Mouse (Mus musculus) CD4-positive, CD25-positive, alpha-beta regulatory T cell, adult 2 months (primary cell): ENCODE results near the gene Prodh2.
A peak's percentile ranks its signal among the peaks of the same experiment; 100 is the strongest.

Experiments
- DNase-seq: peaks from one replicate; pipeline ENCODE4 v3.0.0-alpha.2; 2012; ENCODE audit warnings: low read depth, low spot score

Gene Prodh2

GRCm38 (mm10) chr7:30549880-30550279 is 56.5 kb downstream of the Prodh2 start:
- DNase-seq: no peak

DNA sequence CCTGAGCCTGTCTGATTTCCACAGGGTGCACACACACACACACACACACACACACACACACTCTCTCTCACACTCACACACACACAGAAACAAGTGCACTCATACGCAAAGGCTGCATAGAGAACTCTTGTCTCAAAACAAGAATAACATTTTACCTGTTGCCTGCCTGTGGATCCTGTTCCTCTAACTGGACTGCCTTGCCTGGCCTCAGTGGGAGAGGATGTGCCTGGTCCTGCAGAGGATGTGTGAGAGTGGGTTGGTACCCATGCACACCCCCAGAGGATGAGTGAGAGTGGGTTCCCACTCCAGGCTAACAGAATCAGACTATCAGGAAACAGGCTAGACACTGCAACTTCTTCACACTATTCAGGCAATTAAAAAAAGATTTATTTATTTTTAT is 57.2 kb downstream of the Prodh2 start:
- no peak for DNase-seq

DNA sequence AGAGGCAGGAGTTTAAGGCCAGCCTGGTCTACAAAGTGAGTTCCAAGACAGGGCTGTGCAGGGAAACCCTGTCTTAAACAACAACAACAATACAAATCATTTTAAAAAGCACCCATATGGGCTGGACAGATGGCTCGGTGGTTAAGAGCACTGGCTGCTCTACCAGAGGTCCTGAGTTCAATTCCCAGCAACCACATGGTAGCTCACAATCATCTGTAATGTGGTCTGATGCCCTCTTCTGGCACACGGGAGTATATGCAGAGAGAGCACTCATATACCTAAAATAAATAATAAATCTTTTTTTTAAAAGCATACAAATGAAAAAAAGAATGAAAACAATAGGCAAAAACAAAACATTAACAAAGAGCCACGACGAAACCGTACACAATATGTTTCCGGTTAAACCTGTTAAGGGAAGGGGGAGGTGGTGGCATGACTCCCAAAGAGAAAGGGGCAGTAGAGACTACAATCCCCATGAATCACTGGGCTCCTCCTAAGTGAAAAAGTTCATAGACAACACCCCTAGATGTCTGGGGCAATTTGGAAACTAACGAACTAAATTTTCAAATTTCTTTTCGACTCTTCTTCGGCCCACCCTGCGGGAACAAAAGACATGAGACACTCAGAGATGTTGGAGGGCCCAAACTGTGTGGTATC is 58.2 kb downstream of the Prodh2 start:
- peak; percentile 87 for DNase-seq

- peak; percentile 97 for DNase-seq
Measured at GRCm38 (mm10) chr7:30552102-30553020, 58.9 kb downstream of the Prodh2 start, which contains the start of the genes Hspb6 and Proser3. Hspb6 (plus strand) TSS chr7:30552178. Proser3 (minus strand) TSS chr7:30552299.

GRCm38 (mm10) chr7:30553021-30553589 is 59.7 kb downstream of the Prodh2 start:
- DNase-seq: peak; percentile 46

DNA sequence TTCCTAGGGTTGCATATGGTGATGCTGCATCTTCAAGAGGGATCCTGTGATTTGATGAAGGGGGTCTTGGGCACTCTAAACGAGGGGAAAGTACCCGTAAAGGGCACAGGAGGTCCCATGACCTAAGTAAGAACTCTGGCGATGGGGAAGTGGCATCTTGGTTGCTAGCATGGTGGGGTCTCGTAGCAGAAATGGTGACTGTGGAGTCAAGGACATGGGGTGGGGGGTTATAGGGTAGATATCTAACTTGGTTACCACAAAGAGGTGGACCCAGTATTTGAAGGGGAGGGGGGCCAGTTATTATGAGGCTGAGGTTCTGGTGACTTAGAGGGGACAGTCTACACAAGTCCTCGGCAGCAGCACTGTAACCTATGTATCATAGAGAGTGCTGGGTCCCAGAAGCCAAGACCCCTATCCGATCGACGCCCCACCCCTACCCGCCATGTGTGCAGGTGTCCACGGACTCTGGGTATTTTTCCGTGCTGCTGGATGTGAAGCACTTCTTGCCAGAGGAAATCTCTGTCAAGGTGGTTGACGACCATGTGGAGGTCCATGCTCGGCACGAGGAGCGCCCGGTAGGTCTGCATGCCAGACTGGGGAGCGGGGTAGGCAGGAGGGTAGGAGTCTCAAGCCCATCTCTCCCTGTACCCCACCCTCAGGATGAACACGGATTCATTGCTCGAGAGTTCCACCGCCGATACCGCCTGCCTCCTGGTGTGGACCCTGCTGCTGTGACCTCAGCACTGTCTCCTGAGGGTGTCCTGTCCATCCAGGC is 60.6 kb downstream of the Prodh2 start:
- no peak for DNase-seq

- DNase-seq: peak; percentile 53
Measured at GRCm38 (mm10) chr7:30556894-30557536, 63.6 kb downstream of the Prodh2 start.

DNA sequence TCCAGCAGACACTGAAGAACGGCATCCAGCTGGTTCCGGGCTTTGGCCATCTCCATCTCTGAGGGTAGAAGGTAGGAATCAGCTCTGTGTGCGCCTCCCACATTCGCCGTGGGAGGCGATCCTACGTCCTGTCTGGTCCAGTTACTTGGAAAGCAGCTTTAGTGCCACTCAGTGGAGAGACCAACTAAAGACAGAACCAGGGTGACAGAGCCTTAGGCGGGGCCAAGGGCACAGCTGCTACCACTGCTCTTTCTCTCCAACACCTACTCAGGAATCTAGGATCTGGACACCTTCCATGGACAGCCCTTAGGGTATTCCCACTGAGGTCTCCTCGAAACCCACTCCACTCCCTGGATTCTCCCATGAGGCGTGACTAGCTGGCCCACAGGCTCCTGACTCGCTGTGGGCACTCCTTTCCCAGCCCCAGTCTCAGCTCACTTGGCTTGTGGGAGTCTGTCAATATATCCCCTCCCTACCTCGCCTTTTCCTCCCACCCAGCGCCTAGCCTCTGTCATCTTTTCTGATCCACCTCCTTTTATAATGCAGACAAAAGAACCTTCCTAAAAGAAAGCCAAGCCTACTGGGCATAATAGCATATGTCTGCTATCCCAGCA is 64.6 kb downstream of the Prodh2 start:
- DNase-seq: no peak

DNA sequence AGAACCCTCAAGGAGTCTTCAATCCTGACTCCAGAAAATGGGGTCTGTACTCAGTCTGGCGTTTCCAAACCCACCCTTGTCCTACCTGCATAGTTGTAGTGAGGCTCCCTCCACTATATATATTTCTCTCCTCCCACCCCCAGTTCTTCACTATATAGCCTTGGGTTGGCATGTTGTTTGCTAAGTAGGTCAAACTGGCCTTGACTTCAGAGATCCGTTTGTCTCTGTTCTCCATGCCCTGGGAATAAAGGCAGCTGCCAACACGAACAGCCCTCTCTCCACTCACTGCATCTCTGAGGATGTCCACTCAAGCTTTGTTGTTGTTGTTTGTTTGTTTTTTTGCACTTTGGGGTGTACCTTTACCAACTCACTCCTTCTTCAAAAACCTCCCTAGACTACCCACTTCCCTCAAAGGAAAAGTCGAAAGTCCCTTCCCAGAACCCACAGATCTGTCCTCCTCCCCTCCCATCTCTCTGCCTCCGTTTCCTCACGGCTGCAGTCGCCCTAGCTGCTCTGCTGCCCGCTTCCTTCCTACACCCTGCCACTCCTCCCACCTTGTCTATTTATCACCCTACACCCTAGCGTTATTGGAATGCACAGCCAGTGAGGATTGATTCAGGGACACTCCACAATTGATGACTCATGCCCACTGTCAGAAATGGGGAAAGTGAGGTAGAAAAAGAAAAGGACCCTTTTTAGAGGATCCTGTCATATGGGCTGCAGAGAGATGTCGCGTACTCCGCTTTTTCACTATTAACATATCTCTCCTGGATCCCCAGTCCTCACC is 65.4 kb downstream of the Prodh2 start:
- DNase-seq: peak; percentile 26

DNA sequence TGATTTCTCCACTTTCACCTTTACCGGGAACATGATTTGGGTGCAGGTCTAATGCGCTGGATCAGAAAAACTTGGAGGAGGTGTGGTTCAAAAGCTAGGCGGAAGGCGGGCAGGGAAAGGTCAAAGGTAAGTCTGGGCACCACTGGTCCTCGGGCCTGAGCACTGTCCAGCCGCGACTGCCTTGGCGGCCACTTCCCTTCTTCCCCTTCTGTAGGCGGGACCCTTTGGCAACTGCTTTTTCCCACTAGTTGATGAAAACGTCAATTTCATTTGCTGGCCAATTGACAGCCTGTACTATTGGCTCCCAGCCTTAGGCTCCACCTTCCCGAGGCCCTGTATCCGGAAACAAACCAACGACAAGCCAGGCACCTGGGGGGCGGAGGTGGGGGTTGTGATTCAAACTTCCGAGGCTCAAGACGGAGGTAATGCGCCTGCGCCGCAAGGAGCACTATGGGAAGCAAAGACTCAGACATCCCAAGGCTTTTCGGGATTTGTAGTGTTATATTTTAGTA is 66.1 kb downstream of the Prodh2 start, which contains the start of gene Lin37:
Lin37 (minus strand) TSS at position 396 of the 512 bp plus-strand sequence.
- DNase-seq: peak; percentile 94

DNA sequence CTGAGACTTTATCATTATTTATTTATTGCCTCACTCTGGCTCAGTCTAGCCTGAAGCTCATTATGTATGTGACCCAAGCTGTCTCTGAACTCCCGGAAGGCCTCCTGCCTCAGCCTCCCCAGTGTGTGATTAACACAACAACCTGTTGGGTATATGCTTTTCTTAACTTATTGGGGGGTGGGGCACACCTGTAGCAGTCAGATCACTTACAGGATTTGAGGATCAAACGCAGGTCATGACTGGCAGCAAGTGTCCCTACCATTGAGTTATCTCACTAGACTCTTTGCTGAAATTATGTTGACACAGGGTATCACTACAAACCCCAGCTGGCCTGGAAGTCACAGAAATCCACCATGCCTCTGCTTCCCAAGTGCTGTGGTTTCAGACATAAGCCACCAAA is 66.9 kb downstream of the Prodh2 start:
- no peak for DNase-seq

GRCm38 (mm10) chr7:30562526-30563116 is 69.2 kb downstream of the Prodh2 start:
- DNase-seq: no peak
